Mouse (Mus musculus) adrenal gland, postnatal 36 days (tissue): ENCODE measurements at regions not wholly inside any gene's neighbourhood (a gene's known extent, or its start where the extent isn't known, plus 50 kb on each side); places are given as distances from the start of the nearest gene placed in this dataset.
"Not testable (repeated sequence)": the region's sequence is repeated elsewhere in the genome, so short reads cannot be mapped to it uniquely, and the experiment has no call there.

Experiments used
- DNase-seq, 2 experiments: peaks; one replicate each; pipeline ENCODE4 v3.0.0; 2021; ENCODE audit warnings: mixed read lengths in 1 of 2

DNA sequence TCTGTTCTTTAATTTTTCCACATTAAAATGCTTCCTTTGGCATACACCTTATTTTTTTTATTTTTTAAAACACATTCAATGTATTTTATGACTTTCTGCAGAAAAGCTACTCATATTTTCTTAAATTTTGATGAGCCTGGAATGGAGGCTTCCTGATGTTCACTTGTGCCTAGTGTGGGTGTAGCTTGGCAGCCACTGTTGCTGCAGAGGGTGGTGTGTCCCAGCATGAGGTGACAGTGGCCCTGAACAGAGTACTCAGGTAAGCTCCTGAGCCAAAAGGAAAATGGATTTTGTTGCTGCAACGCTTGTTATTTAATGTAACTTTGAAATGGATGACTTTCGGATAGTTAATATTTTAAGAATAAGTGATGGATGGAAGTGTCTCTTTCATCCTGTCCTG is 170.6 kb downstream of the Eipr1 start:
- DNase-seq: no peak

DNA sequence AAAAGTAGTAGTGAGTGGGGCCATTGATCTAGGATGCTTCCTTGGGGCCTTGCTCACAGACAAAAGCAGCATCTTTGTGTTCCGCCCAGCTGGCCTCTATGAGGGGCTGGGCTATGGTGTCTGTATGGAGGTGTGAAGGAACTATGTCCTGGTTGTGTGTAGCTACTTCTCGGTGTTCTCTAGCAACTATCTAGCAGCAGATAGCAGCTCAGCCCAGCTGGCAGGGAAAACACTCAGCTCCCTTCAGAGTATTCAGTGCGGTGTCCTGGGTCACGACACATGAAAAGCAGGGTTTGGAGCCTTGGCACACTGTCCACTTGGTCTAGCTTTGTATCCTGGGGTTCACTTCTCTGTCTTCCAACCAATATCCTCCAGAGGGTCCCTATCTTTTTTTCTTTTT is 173.6 kb downstream of the Eipr1 start:
- no peak for DNase-seq

DNA sequence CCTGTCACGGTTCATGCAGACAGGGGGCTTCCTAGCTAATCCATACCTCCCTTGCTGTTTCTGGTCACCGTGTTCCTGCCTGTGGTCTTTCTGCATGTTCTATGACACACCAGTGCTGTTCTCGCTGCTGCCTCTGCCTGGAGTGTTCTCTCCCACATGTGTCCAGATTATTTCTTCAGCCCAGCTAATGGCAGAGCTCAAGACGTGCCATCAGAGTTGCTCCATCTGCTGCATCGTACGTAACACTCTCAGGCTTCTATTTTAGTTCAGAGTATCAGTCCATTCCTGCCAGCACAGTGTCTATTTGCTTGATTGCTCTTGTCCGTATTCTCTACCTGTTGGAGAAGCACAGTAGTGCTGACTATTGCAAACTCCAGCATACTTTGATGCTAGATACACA is 188.3 kb downstream of the Eipr1 start:
- no peak for DNase-seq

DNA sequence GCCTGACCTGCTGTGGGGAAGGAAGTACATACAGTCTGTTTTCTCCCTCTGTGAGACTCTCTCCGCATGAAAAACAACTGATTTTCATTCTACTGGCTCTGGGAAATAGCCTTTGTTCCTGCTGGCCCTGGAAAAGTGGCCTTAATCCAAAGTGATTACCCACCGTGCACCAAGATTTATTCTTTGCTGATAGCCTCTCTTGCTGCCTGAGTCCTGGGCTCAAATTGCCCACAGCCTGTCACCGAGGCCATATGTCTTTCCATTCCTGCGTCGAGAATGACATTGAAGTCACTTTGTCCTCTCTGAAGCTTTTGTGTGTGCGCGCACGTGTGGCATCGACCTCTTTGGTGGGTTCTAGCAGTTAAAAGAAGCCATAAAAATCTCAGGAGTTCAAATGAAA is 197.3 kb downstream of the Eipr1 start:
- DNase-seq: peak; percentile 25 to 27

DNA sequence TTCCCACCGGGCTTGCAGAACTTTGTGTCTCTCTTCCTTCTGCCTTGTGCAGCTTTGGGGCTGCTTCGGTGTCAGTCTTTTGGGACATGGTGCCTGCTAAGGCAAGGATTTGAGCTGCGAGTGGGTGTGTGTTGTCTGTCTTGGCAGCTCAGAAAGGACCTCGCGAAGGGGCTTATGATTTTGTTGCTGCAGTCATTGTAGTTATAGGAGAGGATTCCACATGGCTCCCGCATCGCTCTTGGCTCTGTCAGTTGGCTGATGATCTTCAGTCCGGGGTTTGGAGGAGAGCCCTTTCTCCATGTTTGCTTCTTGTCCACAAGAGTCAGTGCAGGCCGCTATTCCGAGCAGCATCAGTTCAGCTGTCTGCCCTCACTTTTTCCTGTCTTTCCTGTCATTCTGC is 197.7 kb downstream of the Eipr1 start:
- no peak for DNase-seq

DNA sequence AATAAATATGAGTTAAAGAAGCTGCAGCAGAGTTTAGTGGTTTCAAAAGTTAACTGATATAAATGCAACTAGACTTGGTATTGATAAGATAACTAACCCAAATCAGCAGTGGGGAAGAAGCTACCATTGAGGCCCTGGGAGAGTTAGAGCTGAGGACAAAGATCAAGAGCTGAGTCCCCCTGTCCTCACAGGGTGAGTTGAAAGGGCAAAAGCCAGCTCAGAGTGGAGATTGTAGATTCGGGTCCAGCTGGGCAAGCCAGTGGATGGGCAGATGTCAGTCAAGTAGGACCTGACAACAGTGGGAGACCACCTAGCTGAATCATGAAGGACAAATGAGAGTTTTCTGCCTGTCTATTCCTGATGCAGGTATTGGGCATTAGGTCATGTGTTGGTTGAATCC is 205.6 kb downstream of the Eipr1 start:
- no peak for DNase-seq

DNA sequence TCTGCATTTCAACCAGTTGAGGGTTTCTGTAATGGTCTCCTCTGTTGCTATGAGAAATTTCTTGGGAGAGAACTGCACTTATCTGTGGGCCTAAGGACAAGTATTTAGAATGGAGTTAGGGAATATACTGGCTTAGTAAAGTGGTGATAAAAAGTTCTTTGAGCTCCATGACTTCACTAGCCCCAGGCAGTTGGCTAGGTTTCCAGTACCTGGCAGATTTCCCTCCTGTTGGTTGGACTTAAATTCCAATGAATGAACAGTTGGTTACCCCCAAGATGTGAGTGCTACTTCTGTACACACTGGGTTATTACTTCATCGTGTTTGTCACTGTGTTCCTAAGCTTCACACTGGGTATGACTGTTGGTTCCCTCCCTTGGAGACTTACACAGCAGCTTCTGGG is 207.1 kb downstream of the Eipr1 start:
- DNase-seq: no peak

DNA sequence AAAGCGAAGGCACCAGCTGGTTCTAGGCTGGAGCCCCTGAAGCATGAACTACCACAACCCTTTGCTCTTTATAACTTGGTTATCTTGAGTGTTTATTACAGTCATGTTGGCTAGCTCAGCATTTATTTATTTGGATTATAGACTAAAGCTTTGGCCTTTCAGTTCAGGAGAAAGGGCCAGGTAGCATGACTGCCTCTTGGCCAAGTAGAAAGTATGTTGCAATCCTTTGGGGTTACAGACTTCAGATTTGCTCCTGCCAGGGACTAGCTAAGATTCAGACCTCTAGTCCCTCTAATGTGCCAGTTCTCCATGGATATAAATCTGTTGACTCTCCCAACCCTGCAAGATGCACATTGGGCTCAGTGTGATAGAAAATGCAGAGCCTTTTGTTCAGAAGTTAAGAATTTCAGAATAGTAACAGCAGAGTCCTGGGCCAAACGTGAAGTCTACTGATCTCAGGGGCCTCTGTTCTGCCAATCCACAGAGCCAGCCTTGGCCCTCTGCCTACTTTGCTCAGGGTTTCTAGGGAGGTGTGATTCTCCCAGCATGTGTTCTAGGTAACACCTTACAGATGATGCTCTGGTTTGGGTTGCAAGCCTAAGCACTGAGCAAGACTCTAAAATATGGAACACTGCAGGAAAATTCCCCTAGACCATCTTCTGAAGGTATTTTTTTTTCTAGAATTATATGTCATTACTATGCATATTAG is 218.2 kb downstream of the Eipr1 start:
- DNase-seq: peak in 1 of 2 experiments; percentile 31

DNA sequence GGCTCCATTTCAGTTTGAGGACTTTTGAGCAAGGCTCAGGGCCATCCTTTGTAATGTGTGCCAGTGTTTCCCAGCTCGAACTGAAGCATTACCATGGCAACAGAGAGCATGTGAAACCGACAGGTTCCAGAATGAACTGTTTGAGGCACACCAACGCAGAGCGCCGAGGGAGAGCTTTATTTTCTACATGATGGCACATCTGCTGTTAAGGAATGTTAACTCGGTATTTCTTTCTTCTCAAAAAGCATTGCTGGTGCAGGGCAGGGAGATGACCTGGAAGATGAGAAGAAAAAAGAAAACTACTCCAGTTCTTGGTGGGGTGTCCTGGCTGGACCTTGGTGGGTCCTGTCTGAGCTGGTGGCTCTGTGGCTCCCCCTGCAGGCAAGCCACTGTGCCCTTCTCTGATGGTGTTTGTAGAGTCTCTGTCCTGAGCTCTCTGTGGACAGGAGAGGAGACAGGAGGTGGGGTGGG is 223.0 kb downstream of the Eipr1 start:
- DNase-seq: peak; percentile 55 to 68

DNA sequence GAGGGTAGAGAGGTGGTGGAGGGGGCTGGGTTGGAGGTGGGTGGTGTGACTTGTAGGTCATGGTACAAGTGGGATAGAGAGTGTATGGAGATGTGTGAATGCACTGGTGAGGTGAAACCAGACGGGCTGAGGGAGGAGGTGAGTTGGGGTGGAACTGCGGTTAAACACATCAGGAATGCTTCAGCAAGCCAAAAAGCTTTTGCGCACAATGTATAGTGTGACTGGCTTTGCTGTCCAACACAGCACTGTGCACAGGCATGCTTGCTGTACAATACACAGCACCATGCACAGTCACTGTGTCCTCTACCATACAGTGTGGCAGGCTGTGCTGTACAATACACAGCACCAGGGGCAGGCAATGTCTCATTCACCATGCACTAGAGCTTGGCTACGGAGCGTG is 223.6 kb downstream of the Eipr1 start:
- DNase-seq: no peak

DNA sequence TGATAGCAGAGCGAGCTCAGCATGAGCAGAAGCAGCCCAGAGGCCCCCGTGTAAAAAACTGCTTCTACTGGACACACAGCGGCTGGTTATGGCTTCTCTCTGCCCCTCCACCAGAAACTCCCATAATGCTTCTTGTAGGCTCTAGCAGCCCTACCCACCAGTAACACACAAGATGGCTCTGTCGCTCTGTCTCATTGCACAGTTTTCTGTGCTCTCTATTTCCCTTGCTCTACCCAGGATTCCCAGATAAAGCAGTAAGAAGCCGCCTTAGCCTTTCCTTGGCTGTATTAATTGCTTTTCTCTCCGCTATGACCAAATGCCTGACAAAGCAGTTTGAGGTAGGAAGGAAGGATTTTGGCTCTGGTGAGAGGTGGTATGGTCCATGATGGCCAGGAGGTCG is 228.1 kb downstream of the Eipr1 start:
- no peak for DNase-seq

DNA sequence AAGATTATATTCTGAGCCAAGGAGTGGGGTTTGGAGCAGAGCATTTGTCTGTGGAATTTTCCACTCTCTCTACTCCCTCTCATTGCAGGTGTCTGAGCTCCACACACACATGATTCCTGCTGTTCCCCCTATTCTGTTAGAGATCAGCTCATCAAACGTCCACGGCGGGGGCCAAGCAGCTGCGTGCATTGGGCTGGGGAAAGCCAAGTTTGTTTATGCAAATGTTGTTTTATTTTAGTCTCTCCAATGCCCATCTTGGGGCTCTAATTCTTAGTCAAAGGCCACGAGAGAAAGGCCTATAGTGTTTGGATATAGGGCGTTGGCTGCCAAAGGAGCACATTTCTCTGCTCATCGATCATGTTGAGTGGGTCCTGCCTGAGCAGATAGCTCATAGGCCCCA is 234.6 kb downstream of the Eipr1 start:
- DNase-seq: no peak

DNA sequence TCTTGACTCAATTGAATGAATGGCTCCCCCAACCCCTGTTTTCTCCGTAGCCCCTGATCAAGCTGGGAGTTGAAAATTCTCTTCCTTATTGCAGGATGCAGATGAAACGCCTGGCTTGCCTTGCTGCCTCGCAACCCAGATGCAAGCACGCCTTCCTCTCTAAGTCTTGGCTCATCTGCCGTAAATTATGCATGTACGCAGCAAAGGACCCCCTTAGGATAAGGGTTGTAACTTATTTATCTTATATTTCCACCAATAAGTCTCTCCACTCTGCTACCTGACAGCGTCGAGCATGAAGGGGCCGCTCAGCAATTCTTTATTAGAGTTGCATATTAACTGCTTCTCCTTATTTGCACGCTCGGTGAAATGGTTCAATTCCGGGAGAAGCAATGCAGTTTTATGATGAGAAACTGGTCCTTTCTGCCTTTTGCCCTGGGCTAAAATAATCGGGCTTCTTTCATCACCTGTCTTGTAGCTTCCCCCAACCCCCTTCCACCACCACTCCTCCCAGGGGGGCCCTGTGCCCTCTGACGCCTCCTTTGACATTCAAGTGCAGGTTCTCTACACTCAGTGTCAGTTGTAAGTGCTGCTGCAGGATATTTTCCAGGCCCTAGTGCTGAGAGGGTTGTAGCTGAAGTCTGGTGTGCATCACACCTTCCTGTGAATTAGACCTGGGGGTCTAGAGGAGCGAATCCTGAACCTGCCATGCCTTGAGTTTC is 246.0 kb downstream of the Eipr1 start:
- DNase-seq: no peak

DNA sequence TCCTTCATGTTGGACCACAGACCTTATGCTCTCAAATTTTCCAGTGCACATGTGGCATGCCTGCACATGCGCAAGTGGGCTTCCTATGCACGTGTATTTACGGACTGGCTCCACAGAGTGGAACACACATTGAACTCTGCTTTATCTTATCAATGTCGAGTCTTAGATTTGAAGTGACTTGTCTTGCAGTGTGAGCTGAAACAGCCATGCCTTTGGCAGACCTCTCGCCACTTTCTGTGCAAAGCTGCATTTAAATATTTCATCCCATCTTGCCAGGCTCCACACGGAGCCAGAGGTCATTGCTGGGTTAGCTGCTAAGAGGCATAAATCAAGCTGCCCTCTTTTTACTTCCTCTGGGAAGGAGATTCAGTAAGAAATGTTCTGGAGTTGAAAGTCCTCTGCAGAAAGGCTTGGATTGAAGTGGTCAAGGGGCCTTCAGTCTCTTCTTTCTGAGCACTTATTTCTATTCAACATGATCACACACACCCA is 248.4 kb downstream of the Eipr1 start:
- DNase-seq: peak in 1 of 2 experiments; percentile 13

DNA sequence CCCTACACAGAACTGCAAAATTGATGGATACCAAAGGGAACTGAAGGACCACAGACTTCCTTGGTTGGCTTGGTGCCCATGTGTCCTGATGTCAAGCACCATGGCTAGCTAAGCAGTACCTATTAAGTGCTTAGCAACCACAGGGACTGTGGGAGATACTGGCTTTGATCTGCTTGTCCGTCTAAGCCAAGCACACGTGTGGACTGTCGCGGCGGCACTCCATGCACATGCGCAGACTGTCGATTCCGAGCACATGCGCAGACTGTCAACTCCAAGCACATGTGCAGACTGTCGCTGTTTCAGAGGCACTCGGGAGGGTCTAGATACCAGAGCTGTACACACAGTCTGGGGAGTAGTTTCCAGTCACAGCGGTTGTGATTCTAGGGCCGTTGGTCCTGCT is 252.9 kb downstream of the Eipr1 start:
- no peak for DNase-seq

DNA sequence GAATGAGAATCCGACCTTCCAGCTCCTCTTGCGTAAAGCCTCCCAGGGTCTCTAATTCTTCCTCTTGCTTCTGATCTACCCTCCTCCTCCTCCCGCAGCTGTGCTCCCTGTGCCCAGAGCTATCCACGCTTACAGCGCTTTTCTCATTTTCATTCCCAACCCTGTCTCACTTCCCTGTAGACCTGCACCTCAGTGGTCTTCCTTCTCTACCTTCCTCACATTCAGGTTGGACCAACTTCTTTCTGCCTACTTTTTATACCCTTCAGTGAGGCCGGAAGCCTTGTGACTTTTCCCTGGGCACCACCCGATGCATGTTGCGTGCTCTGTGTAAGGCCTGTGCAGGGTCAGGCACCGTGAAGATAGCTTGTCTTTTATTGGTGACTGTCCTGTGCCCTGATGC is 263.0 kb downstream of the Eipr1 start:
- DNase-seq: no peak

DNA sequence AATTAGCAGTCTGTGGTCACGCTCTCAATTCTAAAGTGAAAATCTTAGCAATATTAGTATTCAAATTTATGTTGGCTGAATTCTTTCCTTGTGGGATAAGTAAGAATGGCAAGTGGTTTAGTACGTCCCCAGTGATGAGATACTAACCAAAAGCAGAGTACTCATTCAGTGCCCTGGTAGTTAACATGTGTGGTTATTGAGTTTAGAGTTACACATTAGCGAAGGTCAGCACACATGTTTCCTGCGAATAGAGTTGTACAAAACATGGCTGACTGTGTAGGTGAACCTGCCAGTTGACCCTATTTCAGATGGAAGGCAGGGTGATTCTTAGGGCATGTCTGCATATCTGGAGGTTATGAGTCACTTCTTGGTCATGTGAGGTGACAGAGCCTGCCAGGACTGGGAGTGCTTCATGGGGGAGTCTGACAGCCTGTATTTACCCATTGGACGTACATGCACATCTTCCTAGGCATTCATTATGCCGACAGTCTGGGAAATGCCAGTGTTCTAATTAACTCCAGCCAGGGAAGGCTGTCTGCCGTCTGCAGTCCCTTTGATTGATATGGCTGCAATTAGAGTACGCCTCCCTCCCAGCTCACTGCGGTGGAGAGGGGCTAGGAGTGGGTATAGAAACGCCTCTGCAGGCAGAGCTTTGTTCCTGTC is 263.7 kb downstream of the Eipr1 start:
- peak; percentile 36 to 45 for DNase-seq

DNA sequence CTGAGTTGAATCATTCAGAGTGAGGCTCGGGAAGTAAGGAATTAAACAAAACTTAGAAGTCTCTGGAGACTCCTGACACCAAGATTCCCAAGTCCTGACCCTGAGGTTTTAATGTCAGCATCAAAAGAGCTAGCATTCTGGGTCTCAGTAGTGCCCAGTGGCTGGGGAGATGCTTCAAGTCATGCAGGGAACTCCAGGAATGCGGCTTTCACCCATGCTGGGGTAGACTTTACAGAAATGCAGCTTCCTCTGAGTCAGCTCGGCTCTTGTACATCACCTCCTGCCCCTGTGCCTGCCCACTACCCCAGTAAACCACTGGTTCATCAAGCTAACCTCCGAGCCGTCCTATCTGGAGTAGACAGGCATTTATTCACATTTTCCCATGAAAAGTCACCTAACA is 269.5 kb downstream of the Eipr1 start:
- DNase-seq: no peak

DNA sequence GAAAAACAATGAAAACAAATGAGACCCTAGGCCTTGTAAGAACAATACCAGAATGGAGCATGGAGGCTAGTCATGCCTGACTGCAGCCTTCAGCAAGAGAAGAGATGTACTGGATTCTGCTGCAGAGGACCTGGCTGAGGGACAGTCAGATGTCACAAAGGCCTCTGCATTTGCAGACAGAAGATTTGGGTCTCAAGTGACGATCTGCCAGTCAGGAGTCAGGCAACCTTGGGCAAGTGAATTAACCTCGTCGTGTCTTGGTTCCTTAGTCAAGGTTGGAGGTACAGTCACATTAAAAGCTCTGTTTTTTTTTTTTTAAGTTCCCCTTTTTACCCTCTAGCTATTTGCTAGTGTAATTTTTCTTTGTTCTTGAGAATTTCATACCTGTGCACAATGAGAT is 276.6 kb downstream of the Eipr1 start:
- no peak for DNase-seq

DNA sequence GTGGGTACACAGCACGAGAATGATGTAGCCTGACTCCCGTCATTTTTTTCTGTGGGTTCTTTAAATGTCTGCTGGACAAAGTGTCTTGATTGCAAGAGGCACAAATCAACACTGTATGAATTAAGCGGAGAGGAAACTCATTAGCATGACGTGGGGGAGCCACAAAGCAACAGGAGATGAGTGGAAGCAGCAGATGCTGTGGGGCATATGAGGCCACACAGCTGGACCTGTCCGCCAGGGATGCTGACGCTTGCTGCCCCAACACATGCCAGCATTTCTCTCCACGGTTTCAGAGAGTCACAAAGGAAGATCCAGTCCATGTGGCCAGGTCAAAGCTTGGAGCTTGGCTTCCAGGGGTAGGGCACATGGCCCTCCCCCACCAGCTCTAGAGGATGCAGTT is 277.9 kb downstream of the Eipr1 start:
- no peak for DNase-seq

DNA sequence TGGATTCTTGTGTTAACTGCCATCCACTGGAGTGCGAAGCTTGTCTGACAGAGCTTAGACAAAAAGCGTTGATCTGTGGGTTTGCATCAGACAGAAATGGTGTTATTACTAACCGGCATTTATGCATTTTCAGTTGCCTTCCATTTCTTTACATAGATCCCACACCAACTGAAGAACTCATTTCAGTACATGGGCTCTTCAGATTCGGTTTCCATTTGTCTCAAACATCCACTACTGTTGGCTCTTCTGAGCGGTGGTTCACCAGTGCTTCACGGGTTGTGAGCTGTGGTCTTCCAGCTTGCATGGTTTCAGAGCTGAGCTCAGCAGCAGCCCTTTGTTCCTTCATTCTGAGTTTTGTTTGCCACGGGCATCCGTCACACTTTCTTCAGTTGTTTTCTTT is 294.4 kb downstream of the Eipr1 start:
- DNase-seq: no peak

DNA sequence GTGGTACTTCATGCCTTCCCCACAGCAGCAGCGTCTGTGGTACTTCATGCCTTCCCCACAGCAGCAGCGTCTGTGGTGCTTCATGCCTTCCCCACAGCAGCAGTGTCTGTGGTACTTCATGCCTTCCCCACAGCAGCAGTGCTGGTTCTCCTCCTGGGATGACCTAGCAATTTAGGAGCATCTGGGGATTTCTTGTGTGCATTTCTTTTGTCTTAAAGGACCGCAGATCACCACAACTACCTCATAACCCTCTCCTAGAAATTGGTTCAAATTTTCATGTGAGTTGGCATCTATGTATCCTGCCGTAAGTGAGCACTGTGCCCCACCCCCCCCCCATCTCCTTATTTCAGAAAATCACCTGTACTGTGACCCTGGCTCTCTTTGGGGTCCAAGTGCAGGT is 297.0 kb downstream of the Eipr1 start:
- not testable (repeated sequence) for DNase-seq

DNA sequence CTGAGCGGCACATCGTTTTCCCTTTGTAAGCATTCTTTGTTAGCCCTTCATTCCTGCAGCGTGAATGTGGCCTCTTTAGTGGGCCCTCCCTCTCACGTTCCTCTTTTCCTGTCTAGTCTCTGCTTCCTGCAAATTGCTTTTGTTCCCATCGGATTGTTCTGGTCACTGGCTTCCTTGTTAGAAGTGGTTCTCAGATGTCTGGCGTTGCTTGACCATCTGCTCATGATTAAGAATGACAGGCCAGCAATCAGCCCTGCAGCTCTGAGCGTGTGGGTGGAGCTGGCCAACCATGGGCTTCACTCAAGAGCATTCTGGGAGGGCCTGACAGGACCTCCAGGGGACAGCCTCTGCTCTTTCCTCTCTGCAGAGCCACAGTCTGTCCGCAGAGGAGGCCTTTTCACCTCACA is 297.5 kb downstream of the Eipr1 start:
- DNase-seq: peak in 1 of 2 experiments; percentile 2
